Mouse (Mus musculus): ENCODE data around the gene Zp1.

The Zp1 gene

DNA sequence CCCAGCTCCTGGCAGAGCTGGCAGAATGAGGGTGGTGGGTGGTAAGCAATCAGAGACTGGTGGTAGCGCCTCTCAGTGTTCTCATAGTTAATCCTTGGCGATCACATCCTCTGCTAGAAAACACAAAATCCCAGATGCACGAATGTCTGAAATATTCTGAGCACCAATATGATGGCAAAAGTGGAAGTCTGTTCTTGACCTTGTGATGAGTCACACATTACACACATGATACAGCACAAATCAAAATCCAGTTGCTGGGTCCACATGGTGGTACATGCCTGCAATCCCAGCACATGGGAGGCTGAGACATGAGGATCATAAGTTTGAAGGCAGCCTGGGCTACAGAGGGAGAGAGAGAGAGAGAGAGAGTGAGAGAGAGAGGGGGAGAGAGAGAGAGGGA is 626 bp upstream of the Zp1 start:
- no peak for DNase-seq

- no peak for DNase-seq
Measured at GRCm38 (mm10) chr19:10918321-10918991, 2.0 kb downstream of the Zp1 start.

DNA sequence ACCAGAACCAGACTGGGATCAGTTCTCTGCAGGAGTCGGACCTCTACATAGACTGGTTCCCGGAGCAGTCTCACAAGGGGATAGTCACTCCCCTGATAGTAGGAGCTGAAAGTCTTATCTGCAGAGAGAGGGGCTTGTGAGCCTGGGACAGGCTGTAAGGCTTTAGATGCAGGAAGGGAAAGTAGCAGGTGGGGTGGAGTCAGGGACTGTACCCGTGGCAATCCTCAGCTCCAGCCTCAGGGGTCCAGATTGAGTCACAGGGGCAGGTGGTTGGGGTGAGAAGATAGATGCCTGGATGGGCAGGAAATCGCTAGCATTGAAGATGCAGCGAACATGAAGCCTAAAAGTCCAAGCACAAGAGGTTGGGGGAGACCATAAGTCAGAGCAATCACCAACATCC is 3.9 kb downstream of the Zp1 start:
- DNase-seq, result no peak

DNA sequence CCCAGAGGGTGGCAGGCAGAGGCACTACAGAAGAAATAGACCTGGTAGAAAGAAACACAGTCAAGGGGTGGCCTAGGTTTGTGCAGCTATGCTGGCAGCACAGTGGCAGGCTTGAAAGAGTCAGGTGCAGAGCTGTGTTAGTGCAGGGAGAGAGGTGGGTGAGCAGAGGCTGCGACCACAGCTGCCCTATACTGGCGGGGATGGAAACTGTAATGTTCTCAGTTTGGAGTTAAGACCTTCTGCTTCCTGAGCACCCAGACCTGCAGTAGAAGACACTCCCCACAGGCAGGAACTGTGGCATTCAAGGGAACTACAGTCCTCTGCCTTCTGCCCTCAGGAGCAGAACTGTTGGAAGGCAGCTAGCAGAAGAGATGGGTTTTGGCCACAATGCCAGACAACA is 5.6 kb downstream of the Zp1 start:
- no peak for DNase-seq

- DNase-seq, result no peak
Measured at GRCm38 (mm10) chr19:10914291-10914690, 6.1 kb downstream of the Zp1 start.

- DNase-seq, result peak; percentile 39 to 77
Measured at GRCm38 (mm10) chr19:10909087-10909721, 11.2 kb downstream of the Zp1 start.

GRCm38 (mm10) chr19:10907891-10908290 is 12.5 kb downstream of the Zp1 start:
- peak; percentile 49 to 69 for DNase-seq

- no peak for DNase-seq
Measured at GRCm38 (mm10) chr19:10905728-10906000, 14.8 kb downstream of the Zp1 start.

- DNase-seq, result peak; percentile 71 to 91
Measured at GRCm38 (mm10) chr19:10904927-10905727, 15.3 kb downstream of the Zp1 start.

DNA sequence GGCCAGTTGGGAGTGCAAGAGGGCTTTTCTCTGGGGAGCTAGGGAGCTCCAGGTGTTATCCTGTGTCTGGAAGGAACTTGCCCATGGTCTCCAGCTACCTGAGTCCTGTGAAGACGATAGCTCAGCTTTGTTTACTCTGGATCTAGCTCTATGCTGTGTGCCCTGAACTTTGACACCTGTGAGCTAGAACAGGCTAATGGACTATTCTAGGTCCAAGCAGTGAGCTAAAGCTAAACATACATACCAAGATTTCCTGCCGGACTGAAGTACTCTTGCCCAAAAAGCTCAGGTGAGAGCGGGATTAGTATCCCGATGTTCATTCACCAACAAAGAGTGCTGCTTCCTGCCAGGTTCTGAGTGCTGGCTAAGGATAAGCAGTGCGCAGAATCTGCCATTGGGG is 15.9 kb downstream of the Zp1 start:
- no peak for DNase-seq

- no peak for DNase-seq
Measured at GRCm38 (mm10) chr19:10901046-10901445, 19.4 kb downstream of the Zp1 start.

DNA sequence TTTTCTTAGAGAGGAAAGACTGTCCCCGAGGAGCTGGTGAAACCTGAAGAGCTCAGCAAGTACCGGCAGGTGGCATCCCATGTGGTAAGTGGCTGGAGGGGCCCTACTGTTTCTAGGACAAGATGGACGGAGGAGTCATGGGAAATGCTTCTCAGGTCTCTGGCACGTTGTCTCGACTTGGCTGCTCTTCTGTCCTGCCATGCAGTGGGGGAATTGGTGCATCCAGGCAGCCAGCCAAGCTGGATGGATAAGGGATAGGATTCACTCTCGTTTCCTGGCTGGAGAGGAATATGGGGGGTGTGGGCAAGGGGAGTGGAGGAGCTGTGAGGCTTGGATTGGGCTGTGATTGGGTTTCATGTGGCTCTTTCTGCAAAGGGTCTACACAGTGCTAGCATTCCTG is 20.1 kb downstream of the Zp1 start:
- DNase-seq, result no peak

DNA sequence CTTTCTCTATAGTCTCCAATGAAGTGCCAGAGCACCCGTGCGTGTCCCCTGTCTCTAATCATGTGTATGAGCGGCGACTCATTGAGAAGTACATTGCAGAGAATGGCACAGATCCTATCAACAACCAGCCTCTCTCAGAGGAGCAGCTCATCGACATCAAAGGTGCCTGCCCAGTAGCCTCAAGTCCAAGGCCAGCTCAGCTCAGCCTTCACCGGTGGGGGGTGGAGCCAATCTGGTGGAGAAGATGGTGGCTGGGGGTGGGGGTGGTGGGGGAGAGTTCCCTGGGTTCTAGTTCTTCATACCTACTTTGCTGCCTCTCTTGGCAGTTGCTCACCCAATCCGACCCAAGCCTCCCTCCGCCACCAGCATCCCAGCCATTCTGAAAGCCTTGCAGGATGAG is 22.9 kb downstream of the Zp1 start:
- no peak for DNase-seq

- no peak for DNase-seq
Measured at GRCm38 (mm10) chr19:10896849-10897248, 23.6 kb downstream of the Zp1 start.

- no peak for DNase-seq
Measured at GRCm38 (mm10) chr19:10895708-10896107, 24.7 kb downstream of the Zp1 start.

DNA sequence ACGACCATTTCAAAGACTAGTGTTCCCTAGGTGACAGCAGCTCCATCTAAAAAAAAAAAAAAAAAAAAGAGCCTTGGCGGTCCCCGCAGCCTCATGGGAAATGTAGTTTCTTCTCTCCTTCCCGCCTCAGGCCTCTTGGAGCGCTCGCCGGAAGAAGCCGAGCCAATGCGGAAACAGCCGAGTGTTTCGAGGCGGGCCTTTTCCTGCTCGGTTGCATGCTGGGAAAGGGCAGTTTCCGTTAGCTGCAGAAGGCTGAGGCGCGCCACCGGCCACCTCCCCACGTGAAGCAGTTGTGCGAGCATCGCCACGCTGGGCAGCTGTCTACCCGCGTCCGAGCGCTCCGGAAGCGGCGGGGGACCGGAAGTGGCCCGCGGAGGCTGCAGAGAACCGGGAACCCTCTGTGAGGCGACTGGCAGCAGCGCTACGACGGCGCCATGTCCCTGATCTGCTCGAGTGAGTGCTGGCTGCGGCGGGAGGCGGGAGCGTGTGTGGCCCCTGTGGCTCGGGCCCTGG is 25.4 kb downstream of the Zp1 start, which contains the start of gene Prpf19:
Prpf19 (plus strand) TSS at position 216 of the 513 bp plus-strand sequence.
- peak; percentile 98 for DNase-seq

DNA sequence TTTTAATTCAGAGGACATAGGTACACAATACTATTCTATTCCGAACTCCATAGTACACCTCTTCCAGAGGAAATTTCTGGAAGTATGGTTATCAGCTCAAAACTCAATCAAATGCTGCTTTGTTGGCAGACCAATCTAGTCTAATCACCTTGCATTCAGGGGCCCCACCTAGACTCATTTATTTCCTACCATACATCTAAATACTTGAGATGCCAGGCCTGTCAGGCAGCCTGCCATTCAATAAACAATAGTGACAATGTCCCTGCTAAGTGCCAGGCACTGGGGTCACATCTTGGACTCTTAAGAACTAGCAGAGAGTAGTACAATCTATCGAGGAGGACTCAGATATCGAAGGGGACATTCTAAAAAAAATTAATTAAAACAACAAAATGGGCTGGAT is 28.2 kb downstream of the Zp1 start:
- DNase-seq, result no peak

DNA sequence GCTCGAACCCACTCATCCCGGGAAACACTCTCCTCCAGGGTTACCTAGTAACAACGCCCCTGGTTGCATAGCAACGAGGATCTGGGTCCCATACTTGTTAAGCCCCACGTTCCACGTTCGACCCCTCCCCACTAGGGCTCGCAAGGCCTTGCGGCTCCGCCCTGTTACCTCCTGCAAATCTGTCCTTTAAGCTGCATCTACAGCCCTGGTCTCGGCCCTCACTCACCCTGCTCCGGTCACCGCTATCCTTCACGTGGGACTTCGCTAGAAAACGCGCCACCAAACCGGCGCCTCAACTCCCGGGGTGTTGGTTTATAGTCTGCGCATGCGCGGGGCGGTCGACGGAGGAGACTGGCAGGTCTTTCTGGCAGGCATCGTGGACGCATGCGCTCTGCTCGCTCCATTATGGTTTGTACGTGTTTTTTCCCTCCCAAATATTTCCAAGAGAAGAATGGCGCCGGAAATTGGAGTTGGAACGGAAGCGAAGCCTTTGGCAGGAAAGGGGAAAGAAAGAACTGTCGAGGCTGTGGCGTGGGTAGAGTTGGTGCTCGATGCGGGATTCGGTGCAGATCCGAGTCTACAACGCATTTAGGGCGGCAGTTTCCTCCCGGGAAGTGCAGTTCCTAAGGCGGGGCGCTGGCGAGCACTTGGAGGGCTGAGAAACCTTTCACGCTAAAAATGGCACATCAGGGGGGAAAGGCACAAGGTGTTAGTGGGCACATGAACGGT is 38.8 kb downstream of the Zp1 start, which contains the start of gene Tmem109:
Tmem109 (minus strand) TSS at position 576 of the 729 bp plus-strand sequence.
- peak; percentile 93 to 96 for DNase-seq

- no peak for DNase-seq
Measured at GRCm38 (mm10) chr19:10880975-10881425, 39.4 kb downstream of the Zp1 start.

DNA sequence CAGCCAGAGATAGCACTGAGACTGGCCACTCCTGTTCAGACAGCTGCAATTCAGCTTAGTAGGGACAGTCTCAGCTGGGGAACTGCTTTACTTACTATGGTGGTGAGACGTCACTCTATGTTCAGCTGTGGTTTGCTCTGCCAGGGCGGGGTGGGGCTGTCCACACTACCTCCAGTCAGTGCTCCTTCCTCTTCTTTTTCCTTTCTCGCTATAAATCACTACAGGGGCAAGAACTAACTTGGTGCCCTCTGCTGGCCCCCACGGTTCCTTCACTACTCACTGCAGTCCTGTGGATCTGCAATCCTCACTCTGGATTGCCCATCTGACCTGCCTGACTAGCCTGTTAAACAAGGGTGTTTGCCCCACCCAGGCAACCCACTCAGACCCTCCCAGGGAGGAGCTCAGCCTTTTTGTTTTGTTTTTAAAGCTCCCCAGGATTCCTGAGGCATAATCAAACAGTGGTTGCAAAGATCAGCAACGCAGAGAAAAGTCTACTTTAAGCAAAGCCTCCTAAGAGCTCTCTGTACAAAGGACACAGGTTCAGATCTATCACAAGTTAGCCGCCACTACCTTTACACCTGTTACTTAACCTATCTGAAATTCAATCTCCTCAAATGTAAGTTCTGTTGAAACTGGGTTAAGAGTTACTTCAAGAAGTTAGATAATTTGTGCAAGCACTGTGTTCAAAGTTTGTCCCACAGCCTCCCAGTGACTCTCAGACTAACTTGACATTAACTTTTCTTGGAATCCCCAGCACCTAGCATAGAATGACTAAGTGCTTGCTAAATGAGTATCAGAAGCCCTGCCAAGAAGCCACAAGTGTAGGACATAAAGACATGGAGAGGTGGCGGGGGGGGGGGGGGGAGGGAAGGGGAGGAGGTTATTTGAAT is 40.1 kb downstream of the Zp1 start:
- DNase-seq, result peak; percentile 82

DNA sequence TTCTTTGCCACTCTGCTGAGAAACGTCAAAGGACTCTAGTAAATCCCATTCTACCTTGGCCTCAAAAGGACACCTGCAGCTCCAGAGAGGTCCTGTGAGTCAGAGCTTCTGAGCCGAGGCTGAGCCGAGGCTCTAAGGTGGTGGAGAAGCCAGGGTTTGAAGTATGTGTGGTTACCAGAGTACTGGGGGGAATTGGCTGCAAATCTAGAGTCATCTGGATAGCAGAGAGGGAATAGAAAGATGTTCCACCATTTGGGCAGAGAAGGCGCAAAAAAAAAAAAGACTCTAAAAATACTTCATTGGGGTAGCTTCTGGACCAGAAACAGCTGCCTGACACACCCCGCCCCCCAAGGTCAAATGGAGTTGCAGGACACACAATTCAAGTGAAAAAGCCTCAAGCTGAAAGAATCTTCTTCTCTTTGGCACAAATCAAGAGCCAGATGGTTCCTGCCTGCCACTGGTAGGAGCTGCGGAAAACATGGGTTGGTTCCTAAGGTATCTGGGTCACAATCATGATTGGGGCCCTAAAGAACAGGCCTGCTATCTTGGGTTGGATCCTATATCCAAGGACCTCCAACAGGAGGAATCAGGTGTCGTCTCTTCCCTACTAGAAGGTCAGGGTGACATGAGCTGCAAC is 42.1 kb downstream of the Zp1 start:
- peak in 1 of 2 experiments; percentile 73 for DNase-seq

Data from lung, postnatal 4 days (tissue).